Mouse (Mus musculus): ENCODE results near the gene Morn1.

DNA sequence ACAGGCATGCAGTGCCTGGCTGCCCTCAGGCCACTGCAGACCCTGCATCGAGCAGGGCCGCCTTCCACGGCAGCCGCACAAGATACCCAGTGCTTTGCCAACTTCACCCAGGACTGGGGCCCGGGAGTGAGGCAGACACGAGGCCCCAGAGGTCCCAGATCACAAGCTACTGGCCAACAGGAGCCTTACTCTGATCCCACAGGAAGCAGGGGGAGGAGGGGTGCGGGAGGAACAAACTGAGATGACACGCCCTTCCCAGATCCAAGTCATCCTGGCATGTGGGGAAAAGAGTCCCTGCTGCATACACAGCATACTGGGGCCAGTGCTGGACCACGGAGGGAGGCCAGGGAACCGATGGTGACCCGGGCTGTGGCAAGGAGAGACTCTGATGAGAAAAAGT, 68.6 kb downstream of the Morn1 start:
- TF ChIP-seq CTCF (conservative IDR thresholded peaks at IDR 0.05 in 1 of 2, IDR thresholded peaks at IDR 0.05 in 1 of 2; ENCODE audit: low read depth in 2 of 2, low read length in 2 of 2) = no peak
- TF ChIP-seq EP300 (IDR thresholded peaks at IDR 0.05; ENCODE audit: low read length) = no peak
- no peak for TF ChIP-seq UBTF (IDR thresholded peaks at IDR 0.05; ENCODE audit: low read depth, low read length)
- no peak for TF ChIP-seq POLR2A (IDR thresholded peaks at IDR 0.05; ENCODE audit: low read depth, low read length)
- no peak for TF ChIP-seq E2F4 (IDR thresholded peaks at IDR 0.05; ENCODE audit: insufficient replicate concordance, low read depth, low read length)
- TF ChIP-seq NELFE (IDR thresholded peaks at IDR 0.05; ENCODE audit: low read depth, low read length) = no peak
- TF ChIP-seq ZMIZ1 (IDR thresholded peaks at IDR 0.05; ENCODE audit: low read depth, low read length) = no peak
- no peak for TF ChIP-seq HCFC1 (IDR thresholded peaks at IDR 0.05; ENCODE audit: low read depth, low read length)
- TF ChIP-seq TCF12 (IDR thresholded peaks at IDR 0.05; ENCODE audit: low read depth, low read length) = no peak

All from CH12.LX (cell line).